ENCODE assay signal across 10 mouse cellular contexts in genomic region chr11:67523806-67524205, GRCm38 (mm10).
DNase-seq lines count a peak whose midpoint lies in the region; ATAC-seq and TF ChIP-seq lines count a peak whose summit lies in the region.
"Had no signal": no experiment of that assay in that cellular context is flagged by ENCODE, and none has a peak within 500 bp of the region (broad histone marks: within the 10 kb centered on the region; RNA-seq: fewer than 3 reads in every experiment).

No protein-coding gene starts in this region.

- no peak overlapping the region for H3K4me2 ChIP-seq in stomach, embryonic 16.5 days (ENCODE audit: low read depth, low read length)
- H3K4me2 ChIP-seq in forebrain, embryonic 12.5 days: no peak overlapping the region

- no peaks in the 10 kb centered on the region for H3K27me3 ChIP-seq in stomach, embryonic 16.5 days (ENCODE audit: control insufficient read depth, insufficient read depth, low read length)
- no peaks in the 10 kb centered on the region for H3K27me3 ChIP-seq in thymus, adult 2 months (ENCODE audit: control insufficient read depth, insufficient read depth, low read length)
- no peaks in the 10 kb centered on the region for H3K27me3 ChIP-seq in forebrain, embryonic 12.5 days

- peak overlapping the region; percentile 13; the same call in 1 of the 2 replicates for H3K9ac ChIP-seq in stomach, embryonic 16.5 days (ENCODE audit: low read length)
- H3K9ac ChIP-seq in forebrain, embryonic 12.5 days: no peak overlapping the region

- no peaks in the 10 kb centered on the region for H3K9me3 ChIP-seq in stomach, embryonic 16.5 days (replicated peaks; ENCODE audit: control insufficient read depth, low read length)
- H3K9me3 ChIP-seq in forebrain, embryonic 12.5 days: no peaks in the 10 kb centered on the region

- no peak for TF ChIP-seq CTCF in layer of hippocampus, adult 2 months (conservative IDR thresholded peaks at IDR 0.05)
- no peak for TF ChIP-seq CTCF in thymus, adult 2 months (IDR thresholded peaks at IDR 0.05; ENCODE audit: borderline replicate concordance, control insufficient read depth, extremely low read depth, insufficient read depth, low read length, poor library complexity)

- H3K4me1 ChIP-seq in stomach, embryonic 16.5 days (ENCODE audit: control insufficient read depth, insufficient read depth, low read length): peaks cover 44% of the 10 kb centered on the region
- H3K4me1 ChIP-seq in thymus, adult 2 months (replicated peaks; ENCODE audit: control insufficient read depth, insufficient read depth, low read length): no peaks in the 10 kb centered on the region
- H3K4me1 ChIP-seq in forebrain, embryonic 12.5 days: 0 out of 2 replicates have a peak, but pooled peaks cover 6% of the 10 kb centered on the region

- H3K27ac ChIP-seq in layer of hippocampus, adult 2 months: peak overlapping the region; percentile 77; the same call in 1 of the 2 replicates
- H3K27ac ChIP-seq in stomach, embryonic 16.5 days (ENCODE audit: low read length): peak overlapping the region; percentile 92
- no peak overlapping the region for H3K27ac ChIP-seq in thymus, adult 2 months (ENCODE audit: control insufficient read depth, insufficient read depth, low read length)
- H3K27ac ChIP-seq in forebrain, embryonic 12.5 days: no peak overlapping the region

- no peaks in the 10 kb centered on the region for H3K36me3 ChIP-seq in stomach, embryonic 16.5 days (ENCODE audit: control insufficient read depth, insufficient read depth, low read length)
- H3K36me3 ChIP-seq in thymus, adult 2 months (ENCODE audit: control insufficient read depth, insufficient read depth, low read length): no peaks in the 10 kb centered on the region
- no peaks in the 10 kb centered on the region for H3K36me3 ChIP-seq in forebrain, embryonic 12.5 days (replicated peaks)

- WGBS in stomach, embryonic 16.5 days: 18% methylated on average over 3 of the region's 3 CpGs
- WGBS in thymus, adult 2 months: 81% methylated on average over 3 of the region's 3 CpGs
- WGBS in forebrain, embryonic 12.5 days: 37% methylated on average over 3 of the region's 3 CpGs

- peak; percentile 75 for ATAC-seq in stomach, embryonic 16.5 days (ENCODE audit: insufficient read depth, low FRiP score)
- ATAC-seq in forebrain, embryonic 12.5 days (ENCODE audit: low FRiP score): no peak

- TF ChIP-seq POLR2A in thymus, adult 2 months (IDR thresholded peaks at IDR 0.05; ENCODE audit: control insufficient read depth, extremely low read depth, insufficient read depth, low read length, poor library complexity): no peak

- no peak overlapping the region for H3K4me3 ChIP-seq in layer of hippocampus, adult 2 months
- H3K4me3 ChIP-seq in stomach, embryonic 16.5 days (replicated peaks; ENCODE audit: low read length): no peak overlapping the region
- no peak overlapping the region for H3K4me3 ChIP-seq in thymus, adult 2 months (ENCODE audit: control insufficient read depth, insufficient read depth, low read length)
- H3K4me3 ChIP-seq in forebrain, embryonic 12.5 days (replicated peaks): no peak overlapping the region

- DNase-seq in layer of hippocampus, adult 2 months (ENCODE audit: low spot score in 2 of 2): no peak
- DNase-seq in layer of hippocampus, postnatal 36 days: no peak
- peak; percentile 59 to 65 for DNase-seq in heart, adult 9 months (ENCODE audit: low spot score in 2 of 2)
- peak; percentile 36 to 37 for DNase-seq in kidney, postnatal 36 days
- no peak for DNase-seq in thymus, adult 2 months
- no peak for DNase-seq in left cerebral cortex, adult 8-10 months (ENCODE audit: low spot score in 2 of 2)
- DNase-seq: cerebellum, adult 9-10 months; right cerebral cortex, postnatal 14 days had no signal

Comparison
In these comparisons a context has a peak if more than half of its experiments do, and no peak if none do; other contexts are left out.
1. DNase-seq: peak in heart, adult 9 months (2 of 2) and kidney, postnatal 36 days (2 of 2); none in layer of hippocampus, adult 2 months (0 of 2), layer of hippocampus, postnatal 36 days (0 of 2), thymus, adult 2 months (single experiment) and left cerebral cortex, adult 8-10 months (0 of 2).
2. H3K27ac ChIP-seq: peak in layer of hippocampus, adult 2 months (single experiment) and stomach, embryonic 16.5 days (single experiment); none in thymus, adult 2 months (single experiment) and forebrain, embryonic 12.5 days (single experiment).